Mouse (Mus musculus): ENCODE measurements around the gene 4930558K02Rik.

4930558K02Rik gene

GRCm38 (mm10) chr1:161979536-161979935 lies at the start of gene 4930558K02Rik:
TSS of gene 4930558K02Rik (minus strand) at chr1:161979636.
- DNase-seq, result no peak

- no peak for DNase-seq
These were observed 44.3 kb upstream of the 4930558K02Rik start for GRCm38 (mm10) chr1:162023681-162024270.

- DNase-seq, result no peak
These were observed 41.3 kb upstream of the 4930558K02Rik start for GRCm38 (mm10) chr1:162020766-162021165.

GRCm38 (mm10) chr1:162020303-162020731 lies 40.9 kb upstream of the 4930558K02Rik start:
- no peak for DNase-seq

GRCm38 (mm10) chr1:162018601-162018977 lies 39.2 kb upstream of the 4930558K02Rik start:
- no peak for DNase-seq

- DNase-seq, result no peak
These were observed 38.7 kb upstream of the 4930558K02Rik start for GRCm38 (mm10) chr1:162017975-162018600.

GRCm38 (mm10) chr1:162016982-162017381 lies 37.5 kb upstream of the 4930558K02Rik start:
- no peak for DNase-seq

- DNase-seq, result no peak
These were observed 35.9 kb upstream of the 4930558K02Rik start for GRCm38 (mm10) chr1:162015247-162015862.

- DNase-seq, result no peak
These were observed 34.1 kb upstream of the 4930558K02Rik start for GRCm38 (mm10) chr1:162013561-162013960.

GRCm38 (mm10) chr1:162011523-162012245 lies 32.2 kb upstream of the 4930558K02Rik start:
- DNase-seq, result no peak

- no peak for DNase-seq
These were observed 29.6 kb upstream of the 4930558K02Rik start for GRCm38 (mm10) chr1:162009086-162009485.

GRCm38 (mm10) chr1:162008631-162009067 lies 29.2 kb upstream of the 4930558K02Rik start:
- DNase-seq, result no peak

- no peak for DNase-seq
These were observed 28.8 kb upstream of the 4930558K02Rik start for GRCm38 (mm10) chr1:162008208-162008607.

GRCm38 (mm10) chr1:162006109-162006508 lies 26.7 kb upstream of the 4930558K02Rik start:
- no peak for DNase-seq

- DNase-seq, result peak; percentile 57
These were observed 25.7 kb upstream of the 4930558K02Rik start for GRCm38 (mm10) chr1:162004821-162005770.

GRCm38 (mm10) chr1:162004518-162004780 lies 25.0 kb upstream of the 4930558K02Rik start:
- DNase-seq, result peak; percentile 24

- no peak for DNase-seq
These were observed 24.5 kb upstream of the 4930558K02Rik start for GRCm38 (mm10) chr1:162003729-162004517.

GRCm38 (mm10) chr1:162001328-162001727 lies 21.9 kb upstream of the 4930558K02Rik start:
- DNase-seq, result no peak

- DNase-seq, result peak; percentile 89
These were observed 20.5 kb upstream of the 4930558K02Rik start for GRCm38 (mm10) chr1:161999882-162000371.

- no peak for DNase-seq
These were observed 19.9 kb upstream of the 4930558K02Rik start for GRCm38 (mm10) chr1:161999338-161999737.

GRCm38 (mm10) chr1:161998781-161999180 lies 19.3 kb upstream of the 4930558K02Rik start:
- no peak for DNase-seq

Data from retina, postnatal 1 day (tissue).